ENCODE assay signal across 24 mouse cellular contexts in the genomic region with DNA sequence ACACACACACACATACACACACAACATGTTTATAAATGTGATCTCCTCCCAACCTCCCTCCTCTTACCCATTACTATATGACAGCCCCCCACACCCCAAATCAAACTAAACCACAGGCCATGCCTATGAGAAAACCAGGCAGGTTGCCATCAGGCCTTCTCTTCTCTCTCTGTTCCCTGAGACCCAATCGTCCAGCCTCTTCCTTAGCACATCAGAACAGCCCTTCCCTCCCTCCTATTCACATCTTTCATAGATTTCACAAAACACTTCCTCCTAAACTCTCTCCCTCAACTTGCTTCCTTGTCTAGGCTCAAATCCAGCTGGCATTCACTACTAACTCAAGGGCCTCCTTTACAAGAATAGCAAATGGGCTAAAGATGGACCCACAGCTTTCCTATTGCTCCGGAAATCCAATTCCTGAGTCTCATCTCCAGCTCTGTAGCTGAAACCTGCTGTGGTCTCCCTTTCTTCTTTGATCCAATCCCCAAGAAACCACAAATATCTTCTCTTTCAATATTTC.
DNase-seq lines count a peak whose midpoint lies in the region; ATAC-seq and TF ChIP-seq lines count a peak whose summit lies in the region.
"Had no signal": no experiment of that assay in that cellular context is flagged by ENCODE, and none has a peak within 500 bp of the region (broad histone marks: within the 10 kb centered on the region; RNA-seq: fewer than 3 reads in every experiment).

No protein-coding gene starts in this region.

- TF ChIP-seq CTCF in lung, postnatal 0 days (IDR thresholded peaks at IDR 0.05) = no peak

- intact Hi-C loops in heart, postnatal 36 days (cut with DNase I) = no loop called here

- H3K36me3 ChIP-seq in lung, postnatal 0 days (ENCODE audit: insufficient read depth, low read length) = no peaks in the 10 kb centered on the region
- H3K36me3 ChIP-seq: G1E; hindbrain, embryonic 12.5 days; liver, embryonic 12.5 days; midbrain, embryonic 13.5 days had no signal

- WGBS in lung, postnatal 0 days = 47% methylated on average over 2 of the region's 2 CpGs

- no peaks in the 10 kb centered on the region for H3K9me3 ChIP-seq in lung, postnatal 0 days (ENCODE audit: low read length)
- H3K9me3 ChIP-seq: G1E; hindbrain, embryonic 12.5 days; liver, embryonic 12.5 days; midbrain, embryonic 13.5 days had no signal

- H3K4me1 ChIP-seq in lung, postnatal 0 days (ENCODE audit: insufficient read depth, low read depth, low read length) = no peaks in the 10 kb centered on the region
- H3K4me1 ChIP-seq: hindbrain, embryonic 12.5 days; liver, embryonic 12.5 days; midbrain, embryonic 13.5 days had no signal

- DNase-seq in frontal cortex, postnatal 25 days (ENCODE audit: low spot score in 2 of 2) = no peak
- DNase-seq in heart, postnatal 4 days = peak; percentile 15
- DNase-seq in heart, postnatal 36 days = no peak
- DNase-seq in lung, postnatal 0 days (ENCODE audit: low spot score) = peak; percentile 8
- DNase-seq in lung, adult 18-20 months = no peak
- peak; percentile 5 for DNase-seq in right cerebral cortex, postnatal 14 days
- DNase-seq in right cerebral cortex, postnatal 36 days (ENCODE audit: low spot score in 2 of 2) = no peak
- DNase-seq: adrenal gland, postnatal 14 days; cerebellum, adult 18-20 months; cerebellum, postnatal 36 days; gastrocnemius, postnatal 25 days; kidney, adult 8-10 months; kidney, postnatal 14 days; layer of hippocampus, postnatal 36 days; spleen, adult 18-20 months; thymus, postnatal 25 days had no signal

- H3K4me3 ChIP-seq in lung, postnatal 0 days (ENCODE audit: low read depth, low read length) = no peak overlapping the region
- H3K4me3 ChIP-seq: hindbrain, embryonic 12.5 days; layer of hippocampus, adult 2 months; liver, embryonic 12.5 days; midbrain, embryonic 13.5 days had no signal

- H3K27ac ChIP-seq in lung, postnatal 0 days (ENCODE audit: low read length) = no peak overlapping the region
- H3K27ac ChIP-seq: hindbrain, embryonic 12.5 days; layer of hippocampus, adult 2 months; liver, embryonic 12.5 days; macrophage; midbrain, embryonic 13.5 days had no signal

- no peak overlapping the region for H3K9ac ChIP-seq in lung, postnatal 0 days (replicated peaks; ENCODE audit: low read depth)
- H3K9ac ChIP-seq: hindbrain, embryonic 12.5 days; liver, embryonic 12.5 days; midbrain, embryonic 13.5 days had no signal

- no peak for TF ChIP-seq EP300 in lung, postnatal 0 days (IDR thresholded peaks at IDR 0.05)

- H3K27me3 ChIP-seq in lung, postnatal 0 days (replicated peaks; ENCODE audit: insufficient read depth, low read length) = no peaks in the 10 kb centered on the region
- H3K27me3 ChIP-seq: hindbrain, embryonic 12.5 days; liver, embryonic 12.5 days; midbrain, embryonic 13.5 days had no signal

- ATAC-seq in frontal cortex, adult (ENCODE audit: low TSS enrichment) = peak; percentile 70
- no peak for ATAC-seq in lung, postnatal 0 days
- ATAC-seq: activated CD4-positive, CD25-positive, alpha-beta regulatory T cell, adult 4 months; liver, embryonic 12.5 days; midbrain, embryonic 13.5 days had no signal

- H3K4me2 ChIP-seq in lung, postnatal 0 days (replicated peaks; ENCODE audit: low read depth, low read length) = no peak overlapping the region
- H3K4me2 ChIP-seq: hindbrain, embryonic 12.5 days; liver, embryonic 12.5 days; midbrain, embryonic 13.5 days had no signal

Comparison
In these comparisons a context has a peak if more than half of its experiments do, and no peak if none do; other contexts are left out.
1. DNase-seq: peak in heart, postnatal 4 days (single experiment), lung, postnatal 0 days (single experiment) and right cerebral cortex, postnatal 14 days (single experiment); none in frontal cortex, postnatal 25 days (0 of 2), heart, postnatal 36 days (0 of 2), lung, adult 18-20 months (0 of 2) and right cerebral cortex, postnatal 36 days (0 of 2).